ENCODE assay signal across 8 mouse cellular contexts in genomic region chr7:76392296-76392940, GRCm38 (mm10).
DNase-seq lines count a peak whose midpoint lies in the region; ATAC-seq and TF ChIP-seq lines count a peak whose summit lies in the region.

No protein-coding gene starts in this region.

- no peaks in the 10 kb centered on the region for H3K27me3 ChIP-seq in kidney, embryonic 16.5 days (ENCODE audit: insufficient read depth, low read length)
- H3K27me3 ChIP-seq in intestine, embryonic 14.5 days (replicated peaks; ENCODE audit: control insufficient read depth, insufficient read depth, low read length), result no peaks in the 10 kb centered on the region
- H3K27me3 ChIP-seq in midbrain, postnatal 0 days (ENCODE audit: insufficient read depth, low read length), result no peaks in the 10 kb centered on the region

- H3K36me3 ChIP-seq in kidney, embryonic 16.5 days (ENCODE audit: insufficient read depth, low read length), result no peaks in the 10 kb centered on the region
- H3K36me3 ChIP-seq in intestine, embryonic 14.5 days (ENCODE audit: control insufficient read depth, insufficient read depth, low read length), result no peaks in the 10 kb centered on the region
- H3K36me3 ChIP-seq in midbrain, postnatal 0 days (ENCODE audit: insufficient read depth, low read length), result no peaks in the 10 kb centered on the region

- TF ChIP-seq CTCF in midbrain, postnatal 0 days (IDR thresholded peaks at IDR 0.05), result no peak

- no peaks in the 10 kb centered on the region for H3K9me3 ChIP-seq in kidney, embryonic 16.5 days (ENCODE audit: low read length)
- H3K9me3 ChIP-seq in intestine, embryonic 14.5 days (ENCODE audit: control insufficient read depth, low read length), result no peaks in the 10 kb centered on the region
- H3K9me3 ChIP-seq in midbrain, postnatal 0 days (ENCODE audit: low read length), result no peaks in the 10 kb centered on the region

- peak overlapping the region; percentile 74 for H3K4me2 ChIP-seq in kidney, embryonic 16.5 days (replicated peaks; ENCODE audit: low read depth, low read length)
- peak overlapping the region; percentile 50 for H3K4me2 ChIP-seq in intestine, embryonic 14.5 days (ENCODE audit: low read length)
- peak overlapping the region; percentile 60 for H3K4me2 ChIP-seq in midbrain, postnatal 0 days (ENCODE audit: low read depth, low read length, poor library complexity, severe bottlenecking)

- peak overlapping the region; percentile 40 for H3K4me3 ChIP-seq in kidney, embryonic 16.5 days (ENCODE audit: low read length)
- no peak overlapping the region for H3K4me3 ChIP-seq in intestine, embryonic 14.5 days (ENCODE audit: low read depth, low read length)
- H3K4me3 ChIP-seq in midbrain, postnatal 0 days (ENCODE audit: low read depth, low read length), result peak overlapping the region; percentile 34

- WGBS in kidney, embryonic 16.5 days, result 17% methylated on average over 15 of the region's 15 CpGs
- 12% methylated on average over 15 of the region's 15 CpGs for WGBS in intestine, embryonic 14.5 days
- 13% methylated on average over 15 of the region's 15 CpGs for WGBS in midbrain, postnatal 0 days

- H3K27ac ChIP-seq in kidney, embryonic 16.5 days (ENCODE audit: low read length), result no peak overlapping the region
- H3K27ac ChIP-seq in intestine, embryonic 14.5 days (ENCODE audit: low read depth), result no peak overlapping the region
- H3K27ac ChIP-seq in midbrain, postnatal 0 days (ENCODE audit: low read depth, low read length), result no peak overlapping the region

- peaks cover 12% of the 10 kb centered on the region for H3K4me1 ChIP-seq in kidney, embryonic 16.5 days (ENCODE audit: insufficient read depth, low read length)
- no peaks in the 10 kb centered on the region; the same call in 1 of the 2 replicates for H3K4me1 ChIP-seq in intestine, embryonic 14.5 days (replicated peaks; ENCODE audit: control insufficient read depth, insufficient read depth, low read length)
- no peaks in the 10 kb centered on the region for H3K4me1 ChIP-seq in midbrain, postnatal 0 days (ENCODE audit: insufficient read depth, low read length)

- no peak overlapping the region for H3K9ac ChIP-seq in kidney, embryonic 16.5 days (replicated peaks; ENCODE audit: low read length)
- H3K9ac ChIP-seq in intestine, embryonic 14.5 days (ENCODE audit: low read length), result no peak overlapping the region
- no peak overlapping the region for H3K9ac ChIP-seq in midbrain, postnatal 0 days (replicated peaks; ENCODE audit: low read length, poor library complexity, severe bottlenecking)

- DNase-seq in kidney, postnatal 4 days, result no peak
- peak; percentile 75 for DNase-seq in fat pad, adult 2 months (ENCODE audit: extremely low read depth, low read depth, low spot score)
- no peak for DNase-seq in intestine, embryonic 14.5 days (ENCODE audit: low spot score)
- DNase-seq in midbrain, postnatal 0 days (ENCODE audit: low spot score), result no peak
- no peak for DNase-seq in layer of hippocampus, adult 8-10 months (ENCODE audit: low spot score in 2 of 2)
- no peak for DNase-seq in adipocyte (ENCODE audit: low spot score)
- no peak for DNase-seq in spleen, adult 12 weeks (ENCODE audit: low spot score)

- peak; percentile 39; the same call in 1 of the 2 replicates for ATAC-seq in kidney, embryonic 16.5 days (ENCODE audit: low FRiP score, low TSS enrichment)
- peak; percentile 73 for ATAC-seq in intestine, embryonic 14.5 days (replicated peaks; ENCODE audit: low FRiP score, low TSS enrichment, low read depth)
- ATAC-seq in midbrain, postnatal 0 days (ENCODE audit: low FRiP score), result peak; percentile 70
